Mouse (Mus musculus): ENCODE measurements around the gene Timp3. TPM values are rescaled to one million over a fixed set of nuclear protein-coding genes. Genes with fewer than 3 reads are reported as not detected.

Timp3 gene
- polyA plus RNA-seq, 1 experiment from 2014 or later = 21.2 TPM

GRCm38 (mm10) chr10:86301593-86302317, 1.6 kb downstream of the Timp3 start:
- DNase-seq (ENCODE audit: low spot score) = no peak

GRCm38 (mm10) chr10:86302318-86302648, 2.1 kb downstream of the Timp3 start:
- no peaks in the 10 kb centered on the region for H3K36me3 ChIP-seq
- peak overlapping the region; percentile 67 for H3K4me3 ChIP-seq
- WGBS = 68% methylated on average over 4 of the region's 4 CpGs
- H3K27ac ChIP-seq (replicated peaks) = no peak overlapping the region
- no peaks in the 10 kb centered on the region for H3K9me3 ChIP-seq (replicated peaks)
- peaks cover 46% of the 10 kb centered on the region for H3K27me3 ChIP-seq (ENCODE audit: low read depth, poor library complexity, severe bottlenecking)
- no peak for DNase-seq (ENCODE audit: low spot score)
- H3K4me1 ChIP-seq = peaks cover 59% of the 10 kb centered on the region

More at GRCm38 (mm10) chr10:86301593-86302317, 1.6 kb downstream of the Timp3 start:
- WGBS = 27% methylated on average over 3 of the region's 4 CpGs
- H3K27me3 ChIP-seq (ENCODE audit: low read depth, poor library complexity, severe bottlenecking) = peaks cover 52% of the 10 kb centered on the region
- peak overlapping the region; percentile 67 for H3K4me3 ChIP-seq
- no peaks in the 10 kb centered on the region for H3K36me3 ChIP-seq
- H3K9me3 ChIP-seq (replicated peaks) = no peaks in the 10 kb centered on the region
- 0 out of 2 replicates have a peak overlapping the region, but pooled peaks have one; percentile 17 for H3K27ac ChIP-seq (replicated peaks)
- peaks cover 59% of the 10 kb centered on the region for H3K4me1 ChIP-seq

DNA sequence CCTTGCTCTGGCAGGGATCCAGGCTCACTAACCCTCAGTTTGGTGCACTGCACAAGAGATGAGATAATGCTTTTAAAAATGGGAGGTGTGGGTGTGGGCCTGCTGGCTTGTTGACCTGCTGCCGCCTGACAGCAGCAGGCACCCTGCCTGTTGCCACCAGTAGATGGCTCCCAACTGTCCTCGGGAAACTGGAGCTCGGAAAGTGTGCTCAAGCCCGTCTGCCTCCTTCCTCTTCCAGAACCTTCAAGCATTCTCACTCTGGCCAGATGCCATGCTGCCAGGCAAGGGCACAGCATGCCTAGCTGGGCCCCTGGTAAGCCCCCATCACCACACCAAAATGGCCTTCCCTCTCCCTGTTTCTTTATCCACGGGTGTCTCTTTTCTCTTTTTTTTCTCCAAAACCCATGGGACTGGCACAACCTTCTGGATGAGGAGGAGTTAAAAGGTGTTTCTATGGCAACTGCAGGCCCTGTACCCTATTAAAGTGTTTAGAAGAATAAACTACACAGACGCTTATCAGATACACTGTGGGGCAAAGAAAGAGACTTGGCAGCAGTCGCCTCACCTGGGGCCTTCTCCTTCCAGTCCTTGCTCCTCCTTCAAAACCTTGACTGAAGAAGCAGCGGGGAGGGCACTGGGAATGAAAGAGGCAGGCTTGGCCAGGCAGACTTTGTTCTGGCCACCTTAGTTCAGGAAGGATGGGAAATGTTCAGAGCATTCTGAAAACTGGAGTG, 2.8 kb downstream of the Timp3 start:
- H3K9me3 ChIP-seq (replicated peaks) = no peaks in the 10 kb centered on the region
- H3K27me3 ChIP-seq (ENCODE audit: low read depth, poor library complexity, severe bottlenecking) = peaks cover 40% of the 10 kb centered on the region
- no peak overlapping the region for H3K27ac ChIP-seq (replicated peaks)
- H3K4me1 ChIP-seq = peaks cover 59% of the 10 kb centered on the region
- WGBS = 33% methylated on average over 8 of the region's 8 CpGs
- peak; percentile 60 for DNase-seq (ENCODE audit: low spot score)
- peak overlapping the region; percentile 67; the same call in 1 of the 2 replicates for H3K4me3 ChIP-seq
- H3K36me3 ChIP-seq = no peaks in the 10 kb centered on the region

GRCm38 (mm10) chr10:86303495-86303876, 3.3 kb downstream of the Timp3 start:
- H3K27me3 ChIP-seq (ENCODE audit: low read depth, poor library complexity, severe bottlenecking) = peaks cover 34% of the 10 kb centered on the region
- DNase-seq (ENCODE audit: low spot score) = no peak
- H3K36me3 ChIP-seq = no peaks in the 10 kb centered on the region
- no peak overlapping the region for H3K27ac ChIP-seq (replicated peaks)
- H3K4me1 ChIP-seq = peaks cover 54% of the 10 kb centered on the region
- no peak overlapping the region for H3K4me3 ChIP-seq
- no peaks in the 10 kb centered on the region for H3K9me3 ChIP-seq (replicated peaks)
- 63% methylated on average over 2 of the region's 2 CpGs for WGBS

DNA sequence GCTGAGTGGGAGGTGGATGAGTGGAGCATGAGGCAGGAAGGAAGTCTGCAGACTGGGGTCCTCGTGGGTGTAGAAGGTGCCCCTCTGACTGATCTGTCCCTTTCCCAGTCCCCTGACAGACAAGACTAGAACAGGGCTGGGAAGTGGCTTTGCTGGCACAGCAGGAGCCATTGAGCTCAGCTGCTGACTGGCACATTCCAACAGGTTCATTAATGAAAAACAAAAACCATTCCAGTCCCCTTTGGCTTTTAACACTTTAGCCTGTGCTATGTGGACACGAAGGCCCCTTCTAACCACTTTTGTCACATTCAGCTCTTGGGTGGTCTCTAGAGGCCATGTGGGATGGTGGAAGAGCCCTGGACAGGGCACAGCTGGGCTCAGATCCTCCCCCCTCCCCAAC, 4.4 kb downstream of the Timp3 start:
- WGBS = 0% methylated on average over 2 of the region's 2 CpGs
- H3K27me3 ChIP-seq (ENCODE audit: low read depth, poor library complexity, severe bottlenecking) = peaks cover 23% of the 10 kb centered on the region
- H3K4me1 ChIP-seq = peaks cover 53% of the 10 kb centered on the region
- H3K27ac ChIP-seq (replicated peaks) = no peak overlapping the region
- DNase-seq (ENCODE audit: low spot score) = peak; percentile 30
- no peak overlapping the region for H3K4me3 ChIP-seq
- no peaks in the 10 kb centered on the region for H3K9me3 ChIP-seq (replicated peaks)
- H3K36me3 ChIP-seq = no peaks in the 10 kb centered on the region

DNA sequence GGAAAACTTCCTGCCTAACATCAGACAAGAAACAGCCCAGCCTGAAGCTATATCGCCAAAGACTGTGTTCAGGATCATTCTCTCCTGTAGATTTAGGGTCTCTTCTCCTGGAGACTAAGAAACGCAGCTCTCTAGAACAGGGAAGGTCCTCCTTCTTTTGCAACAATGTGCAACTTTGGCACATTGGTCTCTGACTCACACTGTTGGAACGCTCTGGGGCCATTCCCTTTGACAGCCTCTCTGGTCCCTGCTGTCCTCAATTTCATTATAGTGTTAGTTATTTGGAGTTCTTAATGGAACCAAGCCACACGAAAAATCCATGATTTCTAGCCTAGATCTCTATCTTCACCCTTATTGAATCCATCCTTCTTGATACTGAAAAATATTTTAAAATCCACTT, 7.1 kb downstream of the Timp3 start:
- Histone ChIP-seq H3K36me3 (no peaks in the 10 kb centered on the region), H3K4me1 (peaks cover 28% of the 10 kb centered on the region), H3K27ac (replicated peaks) (no peak overlapping the region), H3K9me3 (replicated peaks) (no peaks in the 10 kb centered on the region), H3K4me3 (no peak overlapping the region), H3K27me3 (ENCODE audit: low read depth, poor library complexity, severe bottlenecking) (peaks cover 7% of the 10 kb centered on the region)
- 90% methylated on average over 4 of the region's 4 CpGs for WGBS
- DNase-seq (ENCODE audit: low spot score) = no peak

DNA sequence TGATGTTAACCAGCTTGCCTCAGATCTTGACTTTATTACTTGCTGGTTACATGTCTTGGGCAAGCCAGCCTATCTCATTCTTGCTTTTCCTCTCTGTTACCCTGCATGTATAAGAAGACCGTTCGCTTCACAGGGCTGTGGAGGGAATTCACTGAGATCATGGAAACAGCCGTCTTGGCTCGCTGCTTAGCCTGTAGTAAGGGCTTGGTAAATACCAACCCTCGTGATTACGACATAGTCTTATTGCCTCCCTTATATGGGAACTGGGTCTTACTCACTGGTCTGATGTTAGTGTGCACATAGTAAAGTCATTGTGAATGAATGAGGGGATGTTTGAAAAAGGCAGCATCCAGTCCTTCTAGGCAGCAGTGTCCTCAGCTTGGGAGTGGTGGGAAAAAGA, 10.4 kb downstream of the Timp3 start:
- no peak overlapping the region for H3K4me3 ChIP-seq
- WGBS = 89% methylated on average over 6 of the region's 6 CpGs
- no peak for DNase-seq (ENCODE audit: low spot score)
- H3K9me3 ChIP-seq (replicated peaks) = no peaks in the 10 kb centered on the region
- no peaks in the 10 kb centered on the region for H3K27me3 ChIP-seq (ENCODE audit: low read depth, poor library complexity, severe bottlenecking)
- H3K27ac ChIP-seq (replicated peaks) = no peak overlapping the region
- H3K4me1 ChIP-seq = no peaks in the 10 kb centered on the region
- no peaks in the 10 kb centered on the region for H3K36me3 ChIP-seq

GRCm38 (mm10) chr10:86312976-86313375, 12.8 kb downstream of the Timp3 start:
- Histone ChIP-seq H3K4me3 (no peak overlapping the region), H3K4me1 (no peaks in the 10 kb centered on the region)
- 91% methylated on average over 3 of the region's 3 CpGs for WGBS

GRCm38 (mm10) chr10:86313448-86313847, 13.3 kb downstream of the Timp3 start:
- no peak for DNase-seq (ENCODE audit: low spot score)
- Histone ChIP-seq H3K4me3 (no peak overlapping the region), H3K27me3 (ENCODE audit: low read depth, poor library complexity, severe bottlenecking) (0 out of 2 replicates have a peak, but pooled peaks cover 3% of the 10 kb centered on the region), H3K36me3 (no peaks in the 10 kb centered on the region), H3K4me1 (peaks cover 3% of the 10 kb centered on the region), H3K27ac (replicated peaks) (no peak overlapping the region), H3K9me3 (replicated peaks) (no peaks in the 10 kb centered on the region)
- WGBS = 88% methylated on average over 1 of the region's 1 CpGs

More at GRCm38 (mm10) chr10:86312976-86313375, 12.8 kb downstream of the Timp3 start:
- H3K27ac ChIP-seq (replicated peaks) = no peak overlapping the region
- H3K9me3 ChIP-seq (replicated peaks) = no peaks in the 10 kb centered on the region
- no peaks in the 10 kb centered on the region for H3K36me3 ChIP-seq
- DNase-seq (ENCODE audit: low spot score) = no peak
- 0 out of 2 replicates have a peak, but pooled peaks cover 3% of the 10 kb centered on the region for H3K27me3 ChIP-seq (ENCODE audit: low read depth, poor library complexity, severe bottlenecking)

DNA sequence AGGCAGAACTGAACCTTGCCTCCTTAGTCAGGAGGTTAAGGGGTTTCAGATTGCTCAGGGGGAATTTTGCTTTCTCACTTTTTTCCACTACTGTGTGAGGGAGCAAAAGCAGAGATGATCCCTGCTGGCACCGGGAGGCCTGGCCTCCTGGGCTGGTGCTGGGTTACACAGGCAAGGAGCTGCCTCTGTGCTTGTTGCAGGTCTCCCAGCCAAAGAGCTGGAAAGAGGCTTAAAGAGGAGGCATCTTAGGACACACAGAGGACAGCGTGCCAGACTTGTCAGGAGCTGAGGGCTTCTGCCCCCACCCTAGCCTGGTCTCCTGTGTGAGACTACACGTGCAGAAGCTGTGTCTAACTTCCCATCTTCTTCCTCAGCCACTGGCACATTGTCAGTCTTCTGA, 15.3 kb downstream of the Timp3 start:
- no peaks in the 10 kb centered on the region for H3K36me3 ChIP-seq
- H3K27ac ChIP-seq (replicated peaks) = 0 out of 2 replicates have a peak overlapping the region, but pooled peaks have one; percentile 28
- peaks cover 20% of the 10 kb centered on the region for H3K4me1 ChIP-seq
- H3K27me3 ChIP-seq (ENCODE audit: low read depth, poor library complexity, severe bottlenecking) = 0 out of 2 replicates have a peak, but pooled peaks cover 3% of the 10 kb centered on the region
- WGBS = 73% methylated on average over 3 of the region's 3 CpGs
- no peak overlapping the region for H3K4me3 ChIP-seq
- DNase-seq (ENCODE audit: low spot score) = no peak
- no peaks in the 10 kb centered on the region for H3K9me3 ChIP-seq (replicated peaks)

GRCm38 (mm10) chr10:86317633-86318032, 17.5 kb downstream of the Timp3 start:
- peaks cover 12% of the 10 kb centered on the region for H3K27me3 ChIP-seq (ENCODE audit: low read depth, poor library complexity, severe bottlenecking)
- 85% methylated on average over 7 of the region's 7 CpGs for WGBS
- no peak overlapping the region for H3K27ac ChIP-seq (replicated peaks)
- peaks cover 22% of the 10 kb centered on the region for H3K4me1 ChIP-seq
- H3K4me3 ChIP-seq = no peak overlapping the region
- DNase-seq (ENCODE audit: low spot score) = no peak
- no peaks in the 10 kb centered on the region for H3K36me3 ChIP-seq
- H3K9me3 ChIP-seq (replicated peaks) = no peaks in the 10 kb centered on the region

- H3K4me3 ChIP-seq = no peak overlapping the region
- no peaks in the 10 kb centered on the region for H3K9me3 ChIP-seq (replicated peaks)
- peaks cover 14% of the 10 kb centered on the region for H3K27me3 ChIP-seq (ENCODE audit: low read depth, poor library complexity, severe bottlenecking)
- H3K36me3 ChIP-seq = no peaks in the 10 kb centered on the region
- peaks cover 22% of the 10 kb centered on the region for H3K4me1 ChIP-seq
- no peak for DNase-seq (ENCODE audit: low spot score)
- 77% methylated on average over 5 of the region's 5 CpGs for WGBS
- no peak overlapping the region for H3K27ac ChIP-seq (replicated peaks)
Observed at GRCm38 (mm10) chr10:86318552-86319140, 18.5 kb downstream of the Timp3 start.

DNA sequence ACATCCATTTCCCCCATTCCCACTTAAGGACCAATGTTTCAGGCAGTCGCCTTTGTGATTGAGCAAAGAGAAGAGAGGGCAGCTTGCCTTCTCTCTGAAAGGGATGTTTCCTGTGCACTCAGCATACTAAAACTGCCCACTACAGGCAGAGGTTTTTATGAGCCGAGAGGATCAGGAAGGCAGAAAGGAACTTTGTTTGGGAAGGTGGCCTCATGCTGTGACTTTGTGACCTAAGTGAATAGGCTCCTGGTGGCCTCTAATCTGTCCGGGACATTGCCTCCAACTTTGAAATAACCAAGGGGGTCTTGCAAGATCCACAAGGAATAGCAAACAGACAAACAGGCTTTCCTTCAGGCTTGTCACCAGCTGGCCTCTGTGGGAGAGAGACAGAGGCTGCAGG, 19.4 kb downstream of the Timp3 start:
- no peak overlapping the region for H3K27ac ChIP-seq (replicated peaks)
- no peaks in the 10 kb centered on the region for H3K9me3 ChIP-seq (replicated peaks)
- H3K27me3 ChIP-seq (ENCODE audit: low read depth, poor library complexity, severe bottlenecking) = peaks cover 14% of the 10 kb centered on the region
- peaks cover 22% of the 10 kb centered on the region for H3K4me1 ChIP-seq
- no peak overlapping the region for H3K4me3 ChIP-seq
- no peaks in the 10 kb centered on the region for H3K36me3 ChIP-seq
- 5% methylated on average over 3 of the region's 3 CpGs for WGBS
- DNase-seq (ENCODE audit: low spot score) = no peak

Data from midbrain, embryonic 10.5 days (tissue).